Mouse (Mus musculus) embryonic fibroblast, embryonic 13.5 days (primary cell): ENCODE data around the gene Arl6ip4. TPM values are rescaled to one million over a fixed set of nuclear protein-coding genes. Genes with fewer than 3 reads are reported as not detected.

Experiments used
- H3K27ac ChIP-seq: 2 replicates; pipeline ENCODE4 v1.5.1; 2012; ENCODE audit warnings: low read length, control low read depth, inconsistent platforms; ENCODE audit not compliant: insufficient read depth
- H3K4me1 ChIP-seq: 2 replicates; pipeline ENCODE4 v1.6.1; 2011; ENCODE audit warnings: low read length; ENCODE audit not compliant: control insufficient read depth, insufficient read depth
- H3K4me3 ChIP-seq: 2 replicates; pipeline ENCODE4 v1.5.1; 2011; ENCODE audit warnings: mild to moderate bottlenecking, control low read depth, low read length; ENCODE audit not compliant: insufficient read depth
- CTCF ChIP-seq: IDR thresholded peaks from 2 replicates; pipeline ENCODE4 v1.5.1; 2011; ENCODE audit warnings: mild to moderate bottlenecking, control low read depth, low read length, moderate library complexity, borderline replicate concordance; ENCODE audit not compliant: insufficient read depth
- POLR2A ChIP-seq: IDR thresholded peaks from 2 replicates; pipeline ENCODE4 v1.6.1; 2011; ENCODE audit warnings: low read depth, mild to moderate bottlenecking, control low read depth, low read length, moderate library complexity
- polyA plus RNA-seq: library from polyadenylated mRNA; stranded (reverse); fragments of >200 nt; gene quantifications from 2 replicates; pipeline ENCODE4 v1.2.4, GENCODE M21; 2011; ENCODE audit warnings: low read depth; ENCODE audit not compliant: missing spikeins, insufficient read length

Gene Arl6ip4
- polyA plus RNA-seq, 1 experiment, result 57.0 TPM

GRCm38 (mm10) chr5:124149028-124149427, 33.1 kb downstream of the Arl6ip4 start:
- no peak overlapping the region for H3K27ac ChIP-seq
- TF ChIP-seq CTCF (no peak), POLR2A (no peak)
- no peak overlapping the region for H3K4me3 ChIP-seq
- 0 out of 2 replicates have a peak, but pooled peaks cover 2% of the 10 kb centered on the region for H3K4me1 ChIP-seq

- H3K4me3 ChIP-seq, result no peak overlapping the region
- H3K4me1 ChIP-seq, result 0 out of 2 replicates have a peak, but pooled peaks cover under 1% of the 10 kb centered on the region
- TF ChIP-seq CTCF (no peak), POLR2A (no peak)
- no peak overlapping the region for H3K27ac ChIP-seq
These were observed 35.0 kb downstream of the Arl6ip4 start for GRCm38 (mm10) chr5:124150895-124151294.

GRCm38 (mm10) chr5:124152734-124153133, 36.8 kb downstream of the Arl6ip4 start:
- Histone ChIP-seq H3K27ac (no peak overlapping the region), H3K4me3 (no peak overlapping the region), H3K4me1 (no peaks in the 10 kb centered on the region)
- TF ChIP-seq CTCF, result no peak

GRCm38 (mm10) chr5:124155943-124156342, 40.1 kb downstream of the Arl6ip4 start:
- H3K27ac ChIP-seq, result no peak overlapping the region
- H3K4me3 ChIP-seq, result no peak overlapping the region
- H3K4me1 ChIP-seq, result no peaks in the 10 kb centered on the region
- TF ChIP-seq POLR2A, result no peak
- no peak for TF ChIP-seq CTCF

- H3K4me3 ChIP-seq, result no peak overlapping the region
- no peak for TF ChIP-seq POLR2A
- no peak for TF ChIP-seq CTCF
- 0 out of 2 replicates have a peak, but pooled peaks cover 2% of the 10 kb centered on the region for H3K4me1 ChIP-seq
- no peak overlapping the region for H3K27ac ChIP-seq
These were observed 42.4 kb downstream of the Arl6ip4 start for GRCm38 (mm10) chr5:124158305-124158704.

GRCm38 (mm10) chr5:124159453-124159852, 43.6 kb downstream of the Arl6ip4 start:
- H3K4me3 ChIP-seq, result no peak overlapping the region
- no peak overlapping the region for H3K27ac ChIP-seq
- peaks cover 9% of the 10 kb centered on the region for H3K4me1 ChIP-seq
- TF ChIP-seq POLR2A (no peak), CTCF (no peak)

- H3K4me1 ChIP-seq, result peaks cover 28% of the 10 kb centered on the region
- H3K27ac ChIP-seq, result no peak overlapping the region
- TF ChIP-seq POLR2A (no peak), CTCF (no peak)
- no peak overlapping the region for H3K4me3 ChIP-seq
These were observed 45.9 kb downstream of the Arl6ip4 start for GRCm38 (mm10) chr5:124161831-124162230.

- no peak for TF ChIP-seq CTCF
- TF ChIP-seq POLR2A, result no peak
- no peak overlapping the region for H3K27ac ChIP-seq
- no peak overlapping the region for H3K4me3 ChIP-seq
- H3K4me1 ChIP-seq, result peaks cover 28% of the 10 kb centered on the region
These were observed 46.7 kb downstream of the Arl6ip4 start for GRCm38 (mm10) chr5:124162577-124162976.

GRCm38 (mm10) chr5:124163445-124163844, 47.6 kb downstream of the Arl6ip4 start:
- TF ChIP-seq CTCF (no peak), POLR2A (no peak)
- H3K4me3 ChIP-seq, result no peak overlapping the region
- peaks cover 30% of the 10 kb centered on the region for H3K4me1 ChIP-seq
- H3K27ac ChIP-seq, result peak overlapping the region; percentile 32

- TF ChIP-seq CTCF (no peak), POLR2A (no peak)
- Histone ChIP-seq H3K27ac (peak overlapping the region; percentile 39; the same call in 1 of the 2 replicates), H3K4me1 (peaks cover 30% of the 10 kb centered on the region), H3K4me3 (no peak overlapping the region)
These were observed 50.0 kb downstream of the Arl6ip4 start for GRCm38 (mm10) chr5:124165622-124166570.

- Histone ChIP-seq H3K27ac (peak overlapping the region; percentile 36; the same call in 1 of the 2 replicates), H3K4me3 (no peak overlapping the region), H3K4me1 (peaks cover 30% of the 10 kb centered on the region)
- no peak for TF ChIP-seq POLR2A
- no peak for TF ChIP-seq CTCF
These were observed 50.9 kb downstream of the Arl6ip4 start for GRCm38 (mm10) chr5:124166741-124167140.
